Mouse (Mus musculus): ENCODE measurements around the gene Cfl1.

Cfl1 gene

DNA sequence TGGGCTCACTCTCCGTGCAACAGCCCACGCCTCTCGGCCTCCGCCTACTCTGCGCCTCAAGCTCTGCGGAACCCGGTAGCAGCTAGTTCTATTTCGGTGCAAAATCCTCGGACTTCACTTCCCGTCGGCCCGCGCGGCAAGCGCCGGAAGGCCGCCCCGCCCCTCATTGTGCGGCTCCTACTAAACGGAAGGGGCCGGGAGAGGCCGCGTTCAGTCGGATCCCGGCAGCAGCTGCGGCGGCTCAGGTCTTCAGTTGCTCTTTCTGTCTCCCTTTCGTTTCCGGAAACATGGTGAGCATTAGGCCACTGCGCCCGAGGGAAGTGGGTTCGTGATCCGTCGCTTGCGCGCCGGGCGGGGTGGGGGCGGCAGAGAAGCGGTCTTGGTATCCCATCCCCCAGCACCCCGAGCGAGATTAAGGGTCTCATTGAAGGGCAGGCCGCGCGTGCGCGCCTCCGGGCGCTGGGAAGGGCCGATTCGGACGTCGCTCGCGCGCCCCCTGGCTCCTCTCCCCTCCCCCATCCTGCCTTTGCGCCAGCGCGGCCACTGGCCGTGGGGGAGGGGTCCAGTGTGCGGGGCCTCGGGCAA lies at the start of gene Cfl1:
Cfl1 (plus strand) TSS at position 143 of the 585 bp plus-strand sequence.
- peak; percentile 97 for DNase-seq (ENCODE audit: low spot score in 2 of 2)

DNA sequence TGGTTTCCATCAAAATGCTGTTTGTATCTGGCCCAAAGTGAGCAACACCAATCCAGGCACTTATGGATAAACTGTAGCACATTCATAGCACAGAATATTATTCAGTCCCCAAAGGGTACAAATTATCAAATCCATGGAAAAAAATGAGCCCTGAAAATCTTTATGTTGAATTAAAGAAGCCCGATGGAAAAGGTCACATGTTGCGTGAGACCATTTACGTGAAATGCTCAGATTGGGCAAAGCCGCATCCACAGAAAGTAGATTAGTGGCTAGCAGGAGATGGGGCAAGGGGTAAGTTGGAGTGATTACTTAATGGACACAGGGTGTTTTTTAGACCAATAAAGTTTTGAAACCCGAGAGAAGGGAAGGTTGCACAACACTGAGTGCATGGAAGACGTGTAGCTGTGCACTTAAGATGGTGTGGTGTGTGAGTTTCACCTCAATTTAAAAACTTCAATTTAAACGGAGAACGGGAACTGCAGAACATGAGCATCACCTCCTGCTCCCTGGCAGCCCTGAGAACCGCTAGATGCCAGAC lies 45.8 kb upstream of the Cfl1 start:
- no peak for DNase-seq (ENCODE audit: low spot score in 2 of 2)

DNA sequence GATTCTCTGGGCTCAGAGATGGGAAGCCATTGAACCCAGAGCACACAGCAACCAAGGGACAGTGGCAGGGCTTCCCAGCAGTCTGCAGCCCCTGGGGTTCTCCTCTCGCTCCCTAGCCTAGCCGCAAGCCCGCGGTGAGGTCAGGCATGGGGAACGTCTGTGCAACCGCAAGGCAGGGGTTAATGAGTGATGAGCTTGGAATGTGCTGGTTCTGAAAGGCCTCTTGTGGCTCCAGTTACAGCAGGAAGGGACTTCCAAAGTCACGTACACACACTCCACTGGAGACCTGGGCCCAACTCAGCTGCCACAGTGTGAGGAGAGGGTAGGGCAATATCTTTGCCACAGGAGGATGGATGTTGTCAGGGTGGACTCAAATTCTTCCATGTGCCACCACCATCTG lies 45.3 kb upstream of the Cfl1 start:
- no peak for DNase-seq (ENCODE audit: low spot score in 2 of 2)

DNA sequence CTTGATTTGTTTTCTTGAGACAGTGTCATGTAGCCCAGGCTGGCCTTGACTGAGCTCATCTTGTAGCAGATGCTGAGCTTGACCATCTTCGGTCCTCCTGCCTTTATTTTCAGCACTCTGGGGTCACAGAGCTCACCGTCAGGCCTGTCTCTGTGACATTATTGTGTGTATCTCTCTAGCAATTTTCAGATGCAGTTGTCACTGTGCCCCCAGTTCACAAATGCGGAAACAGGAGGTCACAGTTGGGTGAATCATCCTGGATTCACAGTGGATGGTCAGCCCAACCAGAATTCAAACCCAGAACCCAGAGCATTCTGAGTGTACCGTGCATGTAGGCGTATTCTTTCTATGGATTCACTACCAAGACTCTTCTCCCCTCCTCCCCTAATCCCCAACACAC lies 44.5 kb upstream of the Cfl1 start:
- DNase-seq (ENCODE audit: low spot score in 2 of 2), result no peak

DNA sequence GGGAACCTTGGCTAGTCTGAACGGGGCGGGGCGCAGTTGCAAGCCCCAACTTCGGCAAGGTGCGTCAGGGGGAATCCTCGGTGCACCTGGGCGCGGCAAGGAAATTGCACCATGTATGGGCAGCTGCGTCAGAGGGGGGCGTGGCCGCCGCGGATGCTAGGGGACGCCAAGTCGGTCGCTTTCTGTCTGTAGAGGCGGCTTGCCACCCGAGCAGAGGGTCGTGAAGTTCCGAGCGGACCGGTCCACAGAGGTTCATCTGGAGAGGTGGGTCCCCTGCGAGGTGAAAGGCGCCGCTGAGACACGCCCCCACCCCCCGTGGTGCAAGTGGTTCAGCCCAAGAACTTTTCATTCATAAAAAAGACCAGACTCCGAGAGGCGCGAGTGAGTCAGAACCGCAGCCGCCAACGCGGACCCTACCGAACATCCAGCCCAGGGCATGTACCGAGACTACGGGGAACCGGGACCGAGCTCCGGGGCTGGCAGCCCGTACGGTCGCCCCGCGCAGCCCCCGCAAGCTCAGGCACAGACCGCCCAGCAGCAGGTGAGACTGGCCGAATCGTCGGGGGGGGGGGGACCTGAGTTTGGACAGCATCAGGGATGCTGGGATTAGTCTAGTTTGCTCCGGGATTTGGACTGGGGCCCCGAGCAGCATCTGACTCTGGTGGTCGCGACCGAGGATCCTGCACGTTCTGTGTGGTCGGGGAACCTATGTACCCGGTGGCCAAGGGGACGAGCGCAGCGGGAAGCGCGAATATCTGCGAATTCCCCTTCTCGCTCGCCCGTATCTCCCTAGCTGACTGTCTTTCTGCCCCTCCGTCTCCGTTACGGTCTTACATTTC lies 42.5 kb upstream of the Cfl1 start, which contains the start of gene Fosl1:
Fosl1 (plus strand) TSS at position 33 of the 839 bp plus-strand sequence.
- DNase-seq (ENCODE audit: low spot score in 2 of 2), result peak; percentile 71 to 78

DNA sequence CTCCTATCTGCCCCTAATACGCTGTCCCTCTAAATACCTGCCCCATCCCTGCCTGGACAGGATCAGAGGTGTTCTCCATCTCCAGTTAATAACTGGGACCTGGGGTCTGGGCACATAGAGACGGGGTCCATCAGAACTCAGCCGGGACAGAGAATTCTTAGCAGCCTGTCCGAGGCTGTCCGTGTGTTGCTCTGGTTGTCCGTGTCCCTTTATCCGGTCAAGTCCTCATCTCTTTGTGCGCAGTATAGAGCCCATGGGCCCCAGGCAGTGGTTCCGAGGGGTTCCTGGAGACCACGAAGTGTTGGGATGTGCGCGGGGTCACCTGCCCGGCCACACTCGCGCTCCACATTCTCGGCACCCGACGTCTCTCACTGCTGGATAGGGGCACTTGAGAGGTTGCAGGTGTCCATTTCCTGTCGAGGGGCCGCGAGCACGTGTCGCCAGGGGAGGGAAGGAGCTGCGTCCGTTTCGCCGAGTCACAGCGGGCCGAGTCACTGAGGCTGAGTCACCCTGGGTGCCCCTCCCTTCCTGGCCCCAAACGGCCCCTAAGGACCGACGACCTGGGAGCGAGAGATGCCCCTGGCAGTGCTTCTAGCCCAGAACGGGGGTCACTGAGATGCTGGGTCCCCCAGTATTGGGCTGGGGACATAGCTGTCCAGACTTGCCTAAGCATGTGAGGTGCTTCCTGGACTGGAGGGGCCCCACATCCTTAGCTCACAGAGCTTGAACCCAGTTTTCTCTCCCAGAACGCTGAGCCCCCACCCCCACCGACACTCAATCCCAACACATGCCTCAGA lies 41.7 kb upstream of the Cfl1 start:
- DNase-seq (ENCODE audit: low spot score in 2 of 2), result no peak

DNA sequence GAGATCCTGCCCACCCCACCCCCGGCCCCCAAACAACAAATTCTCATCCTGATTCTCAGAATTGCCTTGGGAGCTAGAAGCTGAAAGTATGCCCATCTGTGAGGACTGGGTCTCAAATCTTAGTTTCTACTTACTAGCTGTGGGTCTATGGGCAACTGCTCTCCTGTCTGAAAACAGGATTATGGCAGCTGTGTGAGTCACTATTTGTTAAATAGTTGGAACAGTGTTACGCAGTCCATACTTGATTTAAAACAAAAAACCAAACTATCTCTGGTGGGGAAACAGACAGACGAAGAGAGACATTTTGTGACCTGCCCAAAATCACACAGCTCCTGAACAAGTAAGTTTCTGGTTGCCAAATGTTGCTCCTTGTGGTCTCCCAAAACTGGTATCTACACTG lies 40.6 kb upstream of the Cfl1 start:
- no peak for DNase-seq (ENCODE audit: low spot score in 2 of 2)

DNA sequence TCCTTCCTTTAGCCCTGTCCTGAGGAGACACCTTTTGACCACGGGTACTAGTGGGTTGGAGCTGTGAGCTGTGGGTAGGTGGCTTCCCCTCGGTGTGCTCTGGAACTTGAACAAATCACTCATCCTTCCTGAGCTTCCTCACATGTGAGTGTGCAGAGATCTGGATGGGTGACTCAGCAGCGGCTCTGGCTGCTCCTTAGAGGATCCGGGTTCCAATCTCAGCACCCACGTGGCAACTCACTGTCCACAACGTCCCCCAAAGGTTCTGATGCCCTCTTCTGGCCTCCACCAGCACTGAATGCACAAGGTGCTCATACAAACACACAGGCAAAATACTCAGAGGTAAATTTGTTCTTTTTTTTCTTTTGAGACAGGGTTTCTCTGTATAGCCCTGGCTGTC lies 38.5 kb upstream of the Cfl1 start:
- no peak for DNase-seq (ENCODE audit: low spot score in 2 of 2)

DNA sequence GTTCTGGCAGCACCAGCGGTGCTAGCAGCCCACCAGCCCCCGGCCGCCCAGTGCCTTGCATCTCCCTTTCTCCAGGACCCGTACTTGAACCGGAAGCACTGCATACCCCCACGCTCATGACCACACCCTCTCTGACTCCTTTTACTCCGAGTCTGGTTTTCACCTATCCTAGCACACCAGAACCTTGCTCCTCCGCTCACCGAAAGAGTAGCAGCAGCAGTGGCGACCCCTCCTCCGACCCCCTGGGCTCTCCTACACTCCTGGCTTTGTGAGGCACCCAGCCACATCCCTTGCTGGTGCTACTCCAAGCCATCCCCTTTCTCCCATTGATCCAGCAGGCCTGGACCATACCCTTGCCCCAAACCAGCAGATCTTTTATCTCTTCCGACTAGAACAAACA lies 35.2 kb upstream of the Cfl1 start:
- no peak for DNase-seq (ENCODE audit: low spot score in 2 of 2)

DNA sequence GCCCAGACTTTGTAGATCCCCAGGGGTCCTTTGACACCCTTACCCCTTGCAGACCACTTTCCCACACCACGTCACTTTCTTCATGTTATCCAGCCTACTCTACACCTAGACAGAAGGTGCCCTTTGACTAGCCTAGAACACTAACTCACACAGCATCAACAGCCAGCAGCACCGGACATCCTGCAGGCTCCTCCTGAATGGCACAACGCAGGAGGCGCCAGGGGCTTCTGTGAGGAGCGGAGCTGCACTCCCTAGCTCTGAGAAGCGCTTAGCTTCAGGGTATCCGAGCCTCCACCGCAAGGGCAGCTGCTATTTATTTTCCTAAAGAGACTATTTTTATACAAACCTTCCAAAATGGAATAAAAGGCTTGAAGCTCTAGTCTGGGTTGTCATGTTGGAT lies 34.7 kb upstream of the Cfl1 start:
- no peak for DNase-seq (ENCODE audit: low spot score in 2 of 2)

DNA sequence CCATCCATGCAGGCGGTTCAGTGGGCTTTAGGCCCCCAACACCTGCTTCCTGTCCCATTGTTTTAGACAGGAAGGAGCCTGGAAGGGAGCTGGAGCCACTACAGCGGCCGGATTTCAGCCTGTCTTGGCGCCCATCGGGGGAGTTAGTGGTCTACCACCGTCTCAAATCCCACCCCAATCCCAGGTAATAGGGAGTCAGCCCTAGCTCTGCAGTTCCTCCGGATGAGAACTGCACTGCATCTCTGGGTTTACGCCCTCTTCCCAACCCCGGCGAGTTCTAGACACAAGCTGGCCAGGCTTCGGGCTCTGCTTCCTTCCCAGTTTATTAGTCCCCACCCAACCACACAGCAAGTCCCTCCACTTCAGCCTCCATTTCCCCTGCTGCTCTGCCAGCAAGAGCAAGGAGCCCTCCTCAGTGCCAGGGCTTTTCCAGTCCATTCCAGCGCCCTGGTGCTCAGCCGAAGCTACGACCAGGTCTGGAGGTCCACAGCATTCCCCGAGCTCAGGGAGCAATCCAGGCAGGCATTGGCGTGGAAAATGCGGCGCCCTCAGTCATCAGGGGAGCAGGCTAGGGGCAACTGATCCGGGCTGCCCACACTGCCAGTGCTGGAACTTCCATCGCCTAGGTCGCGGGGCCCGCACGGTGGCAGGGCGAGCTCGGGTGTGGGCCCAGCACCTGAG lies 33.9 kb upstream of the Cfl1 start:
- DNase-seq (ENCODE audit: low spot score in 2 of 2), result no peak

DNA sequence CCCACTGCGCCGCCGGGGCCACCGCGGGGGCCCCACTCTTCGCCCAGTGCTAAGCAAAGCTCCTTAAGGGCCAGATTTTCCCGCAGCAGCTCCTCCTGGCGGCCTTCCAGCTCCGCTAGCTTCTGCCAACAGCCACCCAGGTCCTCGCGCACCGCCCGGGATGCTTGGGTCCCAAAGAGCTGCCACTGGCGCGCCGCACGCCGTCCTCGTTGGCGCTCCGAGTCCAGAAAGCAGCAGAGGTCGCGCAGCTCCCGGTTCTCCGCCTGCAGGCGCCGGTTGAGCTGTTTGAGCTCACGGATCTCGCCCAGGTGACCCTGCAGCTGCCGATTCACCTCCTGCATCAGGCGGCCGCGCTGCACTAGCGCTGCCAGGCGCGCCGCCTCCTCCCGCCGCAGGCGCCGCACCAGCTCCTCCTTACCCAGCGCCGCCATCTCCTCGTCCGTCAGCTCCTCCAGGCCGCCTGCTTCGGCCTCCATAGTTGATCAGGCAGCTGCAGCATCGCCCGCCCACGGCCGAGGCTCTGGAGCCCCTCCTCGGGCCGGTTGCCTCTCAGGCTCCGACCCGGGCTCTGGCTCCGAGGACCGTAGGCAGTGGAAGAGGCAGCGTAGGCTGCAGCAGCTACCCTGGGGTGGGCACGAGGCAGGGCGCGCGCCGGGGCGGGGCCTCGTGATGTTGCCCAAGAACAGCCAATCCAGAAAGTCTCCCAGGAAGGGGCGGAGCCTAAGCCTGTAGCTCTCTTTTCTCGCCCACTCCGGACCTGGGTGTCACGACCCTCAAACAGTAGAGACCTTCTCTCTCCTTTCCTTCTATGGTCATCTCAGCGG lies 33.1 kb upstream of the Cfl1 start:
- DNase-seq (ENCODE audit: low spot score in 2 of 2), result peak; percentile 93 to 94

DNA sequence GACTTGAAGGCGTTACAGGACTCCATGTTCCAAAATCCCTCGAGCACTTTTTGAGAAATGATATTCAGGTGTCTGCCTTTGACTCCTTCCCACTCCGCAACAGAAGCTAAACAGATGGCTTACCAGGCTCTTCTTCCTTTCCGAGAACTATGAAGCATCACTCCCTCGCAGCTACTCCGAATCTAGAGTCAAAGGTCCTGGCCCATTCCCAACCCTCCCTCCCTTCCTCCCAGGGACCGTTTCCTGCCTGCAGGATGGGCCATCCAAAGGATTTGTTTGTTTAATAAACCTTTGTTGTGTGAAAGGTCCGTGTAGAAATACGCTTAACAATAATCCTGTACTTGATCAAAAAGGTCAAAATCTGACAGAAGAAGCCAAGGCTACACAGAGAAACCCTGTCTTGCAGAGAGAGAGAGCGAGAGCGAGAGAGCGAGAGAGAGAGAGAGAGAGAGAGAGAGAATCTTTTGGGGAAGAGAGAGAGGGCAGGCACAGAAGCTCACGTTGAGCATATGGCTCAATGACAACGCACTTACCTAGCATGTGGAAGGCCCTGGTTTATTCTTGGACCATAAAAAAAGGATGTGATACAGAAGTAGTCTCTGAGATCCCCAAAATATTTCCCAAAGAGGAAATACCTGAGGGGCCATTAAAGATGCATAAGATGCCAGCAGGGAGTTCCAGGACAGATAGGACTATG lies 32.4 kb upstream of the Cfl1 start, which contains the start of gene Ccdc85b:
Ccdc85b (minus strand) TSS at position 149 of the 697 bp plus-strand sequence.
- no peak for DNase-seq (ENCODE audit: low spot score in 2 of 2)

DNA sequence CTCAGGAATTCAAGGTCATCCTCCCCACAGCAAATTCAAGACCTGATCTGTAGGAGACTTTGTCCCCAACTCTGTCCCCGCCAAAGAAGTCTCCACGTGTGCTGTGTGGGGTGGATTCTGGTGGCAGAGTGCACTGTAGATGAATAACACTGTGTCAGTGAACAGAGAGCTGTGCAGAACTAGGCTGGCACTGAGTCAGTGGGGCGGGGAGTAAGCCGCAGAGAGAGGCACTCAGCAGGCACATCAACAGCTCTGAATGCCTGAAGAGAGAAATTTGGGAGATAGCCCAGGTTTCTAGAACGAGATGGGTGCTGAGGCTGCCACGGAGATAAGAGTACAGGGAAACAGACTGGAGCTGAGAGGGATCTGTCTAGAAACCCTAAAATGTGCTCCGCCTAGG lies 31.2 kb upstream of the Cfl1 start:
- no peak for DNase-seq (ENCODE audit: low spot score in 2 of 2)

DNA sequence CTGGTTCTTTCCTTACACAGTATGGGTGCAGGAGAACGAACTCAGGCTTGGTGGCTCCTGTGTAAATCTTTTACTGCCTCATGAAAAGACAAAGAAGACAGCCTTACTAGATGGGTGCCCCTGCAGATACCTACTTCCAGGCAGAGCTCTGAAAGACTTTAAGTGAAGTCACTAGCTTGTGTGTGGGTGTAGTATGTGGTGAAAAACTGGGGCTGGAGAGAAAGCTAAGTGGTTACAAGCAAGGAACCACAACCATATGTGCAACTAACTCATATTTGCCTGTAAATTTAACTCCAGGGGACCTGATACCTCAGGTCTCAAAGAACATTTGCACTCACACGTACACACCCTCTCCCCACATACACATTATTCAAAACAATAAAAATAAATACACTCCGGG lies 30.4 kb upstream of the Cfl1 start:
- no peak for DNase-seq (ENCODE audit: low spot score in 2 of 2)

DNA sequence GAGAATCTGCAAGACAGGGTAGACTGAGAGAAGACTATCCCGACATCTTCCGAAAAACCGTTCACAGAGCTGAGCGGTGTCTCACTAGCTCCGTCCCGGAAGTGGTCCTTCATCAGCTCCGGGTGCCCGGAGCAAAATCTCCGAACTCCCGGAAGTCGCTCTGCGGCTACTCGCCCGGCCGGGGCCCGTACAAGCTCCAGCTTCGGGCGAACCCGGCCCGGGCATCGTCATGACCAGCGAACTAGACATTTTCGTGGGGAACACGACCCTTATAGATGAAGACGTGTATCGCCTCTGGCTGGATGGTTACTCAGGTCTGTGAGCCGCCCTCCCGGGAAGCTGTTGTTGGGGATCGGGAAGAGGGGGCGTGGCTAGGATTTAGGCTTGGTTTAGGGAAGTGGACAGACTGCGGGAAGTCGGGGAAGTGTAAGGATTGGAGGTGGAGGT lies 29.8 kb upstream of the Cfl1 start, which contains the start of gene Fibp:
Fibp (plus strand) TSS at position 151 of the 447 bp plus-strand sequence.
- DNase-seq (ENCODE audit: low spot score in 2 of 2), result peak; percentile 86 to 87

DNA sequence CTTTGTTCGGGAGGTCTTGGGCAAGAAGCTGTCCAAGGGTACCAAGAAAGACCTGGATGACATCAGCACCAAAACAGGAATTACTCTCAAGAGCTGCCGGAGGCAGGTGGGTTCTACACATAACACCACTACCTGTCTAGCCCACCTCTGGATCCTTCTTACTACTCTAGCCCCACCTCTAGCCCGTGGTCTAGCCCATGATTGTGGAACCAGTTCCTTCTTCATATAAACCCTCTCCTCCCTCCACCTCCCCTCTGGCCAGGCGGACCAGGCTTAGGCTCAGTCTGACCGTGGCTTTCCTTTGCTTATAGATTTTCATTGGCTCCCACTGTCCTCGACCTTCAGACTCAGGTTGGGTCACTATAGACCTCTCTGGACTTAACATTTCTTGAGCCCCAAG lies 28.8 kb upstream of the Cfl1 start:
- DNase-seq (ENCODE audit: low spot score in 2 of 2), result no peak

DNA sequence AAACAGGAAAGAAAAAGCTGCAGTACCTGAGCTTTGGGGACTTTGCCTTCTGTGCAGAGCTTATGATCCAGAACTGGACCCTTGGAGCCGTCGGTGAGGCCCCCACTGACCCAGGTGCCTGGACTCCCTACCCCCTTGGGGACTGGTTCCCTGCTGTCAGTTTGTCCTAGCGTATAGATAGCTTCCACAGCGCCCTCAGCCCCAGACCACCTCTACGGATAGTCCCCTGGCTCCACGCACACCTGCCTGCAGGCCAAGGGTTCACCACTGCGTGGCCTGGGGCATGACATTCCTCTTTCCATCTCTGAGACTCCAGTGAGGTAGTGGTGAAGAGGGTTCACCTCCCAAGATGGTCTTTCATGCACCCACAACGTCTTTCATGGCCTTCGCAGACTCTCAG lies 27.0 kb upstream of the Cfl1 start:
- no peak for DNase-seq (ENCODE audit: low spot score in 2 of 2)

DNA sequence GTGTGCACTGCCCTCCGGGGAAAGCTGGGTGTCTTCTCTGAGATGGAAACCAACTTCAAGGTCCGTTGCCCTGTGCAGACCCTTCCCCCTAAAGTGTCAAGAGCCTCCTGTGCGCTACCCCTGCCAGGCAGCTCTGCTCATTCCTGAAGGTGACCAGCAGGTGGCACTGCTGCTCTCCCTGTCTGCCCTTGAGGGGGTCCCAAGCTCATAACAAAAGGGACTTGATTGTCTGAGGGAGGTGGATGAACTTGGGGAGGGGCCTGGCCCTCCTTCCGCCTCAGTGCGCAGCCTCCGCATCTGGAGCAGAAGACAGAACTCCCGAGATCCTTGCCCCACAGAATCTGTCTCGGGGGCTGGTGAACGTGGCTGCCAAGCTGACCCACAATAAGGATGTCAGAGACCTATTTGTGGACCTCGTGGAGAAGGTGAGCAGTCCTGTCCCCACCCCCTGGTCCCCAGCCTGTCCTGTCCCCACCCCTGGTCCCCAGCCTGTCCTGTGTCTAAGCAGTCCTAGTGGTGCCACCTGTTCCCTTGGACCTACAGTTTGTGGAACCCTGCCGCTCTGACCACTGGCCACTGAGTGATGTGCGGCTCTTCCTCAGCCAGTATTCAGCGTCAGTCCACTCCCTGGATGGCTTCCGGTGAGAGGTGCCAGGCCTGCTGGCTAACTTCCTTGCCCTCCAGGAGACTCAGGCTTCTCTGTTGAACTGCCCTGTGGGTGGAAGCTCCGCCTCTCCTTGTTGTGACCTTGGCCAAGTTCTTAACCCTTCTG lies 26.3 kb upstream of the Cfl1 start:
- peak in 1 of 2 experiments; percentile 40 for DNase-seq (ENCODE audit: low spot score in 2 of 2)
